Mouse (Mus musculus): ENCODE measurements at regions not wholly inside any gene's neighbourhood (a gene's known extent, or its start where the extent isn't known, plus 50 kb on each side); places are given as distances from the start of the nearest gene placed in this dataset.

- DNase-seq (ENCODE audit: low spot score) (no peak), ATAC-seq (ENCODE audit: insufficient read depth, low FRiP score, low TSS enrichment) (no peak)
- H3K4me2 ChIP-seq (ENCODE audit: low read depth): no peak overlapping the region
- no peaks in the 10 kb centered on the region for H3K9me3 ChIP-seq (ENCODE audit: control insufficient read depth, low read length)
- WGBS: 78% methylated on average over 7 of the region's 7 CpGs
- no peaks in the 10 kb centered on the region for H3K4me1 ChIP-seq (ENCODE audit: control insufficient read depth, insufficient read depth, low read length)
- H3K9ac ChIP-seq (ENCODE audit: low read length): no peak overlapping the region
- H3K27ac ChIP-seq (ENCODE audit: low read depth, low read length): no peak overlapping the region
- no peaks in the 10 kb centered on the region for H3K36me3 ChIP-seq (ENCODE audit: control insufficient read depth, insufficient read depth, low read length)
- H3K27me3 ChIP-seq (ENCODE audit: control insufficient read depth, insufficient read depth, low read length): no peaks in the 10 kb centered on the region
- no peak overlapping the region for H3K4me3 ChIP-seq (ENCODE audit: low read depth, low read length)
Measured at GRCm38 (mm10) chr10:102685833-102686434, 173.9 kb downstream of the Rassf9 start.

- Histone ChIP-seq H3K9ac (ENCODE audit: low read length) (no peak overlapping the region), H3K4me1 (ENCODE audit: control insufficient read depth, insufficient read depth, low read length) (no peaks in the 10 kb centered on the region), H3K27ac (ENCODE audit: low read depth, low read length) (no peak overlapping the region), H3K9me3 (ENCODE audit: control insufficient read depth, low read length) (no peaks in the 10 kb centered on the region), H3K4me2 (ENCODE audit: low read depth) (no peak overlapping the region), H3K36me3 (ENCODE audit: control insufficient read depth, insufficient read depth, low read length) (no peaks in the 10 kb centered on the region), H3K4me3 (ENCODE audit: low read depth, low read length) (no peak overlapping the region), H3K27me3 (ENCODE audit: control insufficient read depth, insufficient read depth, low read length) (no peaks in the 10 kb centered on the region)
- WGBS: 81% methylated on average over 5 of the region's 5 CpGs
- ATAC-seq (ENCODE audit: insufficient read depth, low FRiP score, low TSS enrichment) (no peak), DNase-seq (ENCODE audit: low spot score) (no peak)
Measured at GRCm38 (mm10) chr10:102667359-102667758, 155.3 kb downstream of the Rassf9 start.

DNA sequence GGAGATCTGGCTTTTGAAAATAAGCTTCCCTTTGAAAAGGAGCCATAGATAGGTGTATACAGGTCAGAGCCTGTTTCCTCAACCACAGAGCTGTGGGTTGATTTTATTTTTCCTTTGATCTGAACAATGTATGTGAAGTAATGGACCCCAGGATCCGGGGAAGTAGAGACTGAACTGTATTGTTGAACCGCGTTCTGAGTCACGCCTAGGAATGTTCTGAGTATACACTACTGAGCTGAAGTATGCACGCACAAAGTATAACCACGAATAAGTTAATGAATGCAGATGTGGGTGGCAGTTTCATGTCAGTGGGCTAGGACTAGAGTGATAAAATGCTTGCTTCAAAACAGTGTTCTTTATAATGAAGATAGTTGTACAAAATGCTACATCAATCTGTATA is 147.7 kb downstream of the Rassf9 start:
- H3K27ac ChIP-seq (ENCODE audit: low read depth, low read length): no peak overlapping the region
- 83% methylated on average over 6 of the region's 6 CpGs for WGBS
- ATAC-seq (ENCODE audit: insufficient read depth, low FRiP score, low TSS enrichment): no peak
- H3K4me3 ChIP-seq (ENCODE audit: low read depth, low read length): no peak overlapping the region
- H3K36me3 ChIP-seq (ENCODE audit: control insufficient read depth, insufficient read depth, low read length): no peaks in the 10 kb centered on the region
- H3K4me2 ChIP-seq (ENCODE audit: low read depth): no peak overlapping the region
- no peak for DNase-seq (ENCODE audit: low spot score)
- H3K27me3 ChIP-seq (ENCODE audit: control insufficient read depth, insufficient read depth, low read length): no peaks in the 10 kb centered on the region
- no peaks in the 10 kb centered on the region for H3K4me1 ChIP-seq (ENCODE audit: control insufficient read depth, insufficient read depth, low read length)
- no peak overlapping the region for H3K9ac ChIP-seq (ENCODE audit: low read length)
- no peaks in the 10 kb centered on the region for H3K9me3 ChIP-seq (ENCODE audit: control insufficient read depth, low read length)

DNA sequence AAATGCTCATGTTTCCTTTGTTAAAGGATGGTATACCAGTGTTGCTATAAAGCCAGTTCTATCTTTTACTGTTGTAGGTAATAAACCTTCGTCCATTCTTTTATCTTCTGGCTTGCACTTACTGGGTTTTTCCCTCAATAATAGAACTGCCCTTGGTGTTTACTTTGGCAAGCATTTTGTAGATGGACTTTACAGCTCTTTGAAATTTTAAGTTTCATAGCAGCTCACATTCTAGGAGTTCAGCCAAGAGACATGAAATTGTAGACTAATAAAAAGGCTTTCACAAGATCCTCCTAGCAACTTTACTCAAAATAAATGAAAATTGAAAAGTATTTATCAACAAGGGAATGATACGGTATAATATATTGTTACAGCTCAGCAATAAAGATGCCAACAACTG is 124.5 kb downstream of the Rassf9 start:
- Histone ChIP-seq H3K4me3 (ENCODE audit: low read depth, low read length) (no peak overlapping the region), H3K9me3 (ENCODE audit: control insufficient read depth, low read length) (no peaks in the 10 kb centered on the region), H3K9ac (ENCODE audit: low read length) (no peak overlapping the region), H3K4me1 (ENCODE audit: control insufficient read depth, insufficient read depth, low read length) (no peaks in the 10 kb centered on the region), H3K4me2 (ENCODE audit: low read depth) (no peak overlapping the region), H3K27ac (ENCODE audit: low read depth, low read length) (no peak overlapping the region), H3K36me3 (ENCODE audit: control insufficient read depth, insufficient read depth, low read length) (no peaks in the 10 kb centered on the region), H3K27me3 (ENCODE audit: control insufficient read depth, insufficient read depth, low read length) (no peaks in the 10 kb centered on the region)
- DNase-seq (ENCODE audit: low spot score): no peak
- no peak for ATAC-seq (ENCODE audit: insufficient read depth, low FRiP score, low TSS enrichment)
- WGBS: 86% methylated on average over 2 of the region's 2 CpGs

DNA sequence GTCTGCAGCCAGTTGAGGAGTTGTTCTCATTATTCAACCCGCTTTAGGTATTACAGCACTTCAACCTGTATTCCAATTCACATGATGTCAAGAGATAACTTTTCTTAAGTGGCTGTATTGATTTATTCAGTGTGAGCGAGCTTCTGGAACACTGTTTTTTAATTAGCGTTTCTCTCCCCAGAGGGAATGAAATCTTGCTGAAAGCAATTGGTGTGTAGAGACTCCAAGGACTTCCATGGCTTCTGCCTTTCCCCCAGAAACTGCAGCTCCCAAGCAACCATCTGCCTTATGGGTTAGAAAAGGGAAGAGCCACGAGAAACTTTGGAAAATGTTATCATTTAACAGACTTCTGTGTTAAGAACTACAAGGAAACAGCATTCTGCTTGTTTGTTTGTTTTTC is 121.4 kb downstream of the Rassf9 start:
- ATAC-seq (ENCODE audit: insufficient read depth, low FRiP score, low TSS enrichment): no peak

DNA sequence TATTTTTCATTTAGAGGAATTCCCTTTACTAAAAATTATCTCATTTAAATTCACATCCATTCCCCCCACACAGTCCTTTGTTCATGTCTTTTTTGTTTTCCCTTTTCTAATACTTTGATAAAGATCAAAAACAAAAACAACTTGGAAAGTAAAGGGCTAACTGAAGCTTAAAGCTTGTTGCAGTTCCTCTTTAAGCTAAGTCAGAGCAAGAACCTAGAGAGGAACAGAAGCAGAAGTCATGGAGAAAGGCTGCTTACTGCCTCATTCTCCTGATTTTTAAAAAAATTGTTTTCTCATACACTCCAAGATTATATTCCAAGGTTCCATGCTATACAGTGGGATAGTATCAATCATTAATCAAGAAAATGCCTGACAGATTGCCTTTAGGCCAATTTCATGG is 116.6 kb downstream of the Rassf9 start:
- Histone ChIP-seq H3K36me3 (ENCODE audit: control insufficient read depth, insufficient read depth, low read length) (no peaks in the 10 kb centered on the region), H3K9ac (ENCODE audit: low read length) (no peak overlapping the region), H3K4me3 (ENCODE audit: low read depth, low read length) (no peak overlapping the region), H3K4me2 (ENCODE audit: low read depth) (no peak overlapping the region), H3K9me3 (ENCODE audit: control insufficient read depth, low read length) (no peaks in the 10 kb centered on the region), H3K27ac (ENCODE audit: low read depth, low read length) (no peak overlapping the region), H3K4me1 (ENCODE audit: control insufficient read depth, insufficient read depth, low read length) (no peaks in the 10 kb centered on the region), H3K27me3 (ENCODE audit: control insufficient read depth, insufficient read depth, low read length) (no peaks in the 10 kb centered on the region)
- no peak for ATAC-seq (ENCODE audit: insufficient read depth, low FRiP score, low TSS enrichment)
- DNase-seq (ENCODE audit: low spot score): no peak

More for the DNA sequence above, 121.4 kb downstream of the Rassf9 start:
- H3K9ac ChIP-seq (ENCODE audit: low read length): no peak overlapping the region
- H3K4me3 ChIP-seq (ENCODE audit: low read depth, low read length): no peak overlapping the region
- no peak overlapping the region for H3K4me2 ChIP-seq (ENCODE audit: low read depth)
- no peaks in the 10 kb centered on the region for H3K9me3 ChIP-seq (ENCODE audit: control insufficient read depth, low read length)
- H3K27me3 ChIP-seq (ENCODE audit: control insufficient read depth, insufficient read depth, low read length): no peaks in the 10 kb centered on the region
- H3K4me1 ChIP-seq (ENCODE audit: control insufficient read depth, insufficient read depth, low read length): no peaks in the 10 kb centered on the region
- WGBS: 83% methylated on average over 4 of the region's 4 CpGs
- H3K36me3 ChIP-seq (ENCODE audit: control insufficient read depth, insufficient read depth, low read length): no peaks in the 10 kb centered on the region
- no peak overlapping the region for H3K27ac ChIP-seq (ENCODE audit: low read depth, low read length)
- DNase-seq (ENCODE audit: low spot score): no peak

DNA sequence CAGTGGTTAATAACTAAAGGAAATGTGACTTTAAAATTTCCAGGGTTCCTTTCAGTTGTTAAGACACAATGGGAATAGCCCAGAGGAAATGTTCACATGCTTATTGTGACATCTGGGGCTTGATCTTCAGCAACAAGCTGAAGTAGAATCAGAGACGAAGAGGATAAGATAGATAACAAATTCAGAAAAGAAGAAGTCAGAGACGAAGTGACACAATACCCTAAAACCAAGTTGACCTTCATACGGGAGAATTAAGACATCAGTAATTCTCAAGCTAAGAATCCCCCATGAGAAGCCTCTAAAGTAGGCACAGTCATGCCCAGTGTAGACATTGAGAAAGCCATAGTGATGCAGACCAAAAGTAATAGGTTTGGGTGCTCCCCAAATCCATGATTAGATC is 111.9 kb downstream of the Rassf9 start:
- DNase-seq (ENCODE audit: low spot score): no peak
- Histone ChIP-seq H3K36me3 (ENCODE audit: control insufficient read depth, insufficient read depth, low read length) (no peaks in the 10 kb centered on the region), H3K9ac (ENCODE audit: low read length) (no peak overlapping the region), H3K27me3 (ENCODE audit: control insufficient read depth, insufficient read depth, low read length) (no peaks in the 10 kb centered on the region), H3K4me2 (ENCODE audit: low read depth) (no peak overlapping the region), H3K9me3 (ENCODE audit: control insufficient read depth, low read length) (no peaks in the 10 kb centered on the region), H3K4me1 (ENCODE audit: control insufficient read depth, insufficient read depth, low read length) (no peaks in the 10 kb centered on the region), H3K27ac (ENCODE audit: low read depth, low read length) (no peak overlapping the region), H3K4me3 (ENCODE audit: low read depth, low read length) (no peak overlapping the region)
- ATAC-seq (ENCODE audit: insufficient read depth, low FRiP score, low TSS enrichment): 0 out of 2 replicates have a peak, but pooled peaks have one; percentile 33
- 87% methylated on average over 3 of the region's 3 CpGs for WGBS

- no peak for DNase-seq (ENCODE audit: low spot score)
Measured at GRCm38 (mm10) chr10:102622583-102623008, 110.6 kb downstream of the Rassf9 start.

GRCm38 (mm10) chr10:102618711-102619110 is 106.7 kb downstream of the Rassf9 start:
- Histone ChIP-seq H3K36me3 (ENCODE audit: control insufficient read depth, insufficient read depth, low read length) (no peaks in the 10 kb centered on the region), H3K9ac (ENCODE audit: low read length) (no peak overlapping the region), H3K27me3 (ENCODE audit: control insufficient read depth, insufficient read depth, low read length) (no peaks in the 10 kb centered on the region), H3K4me1 (ENCODE audit: control insufficient read depth, insufficient read depth, low read length) (no peaks in the 10 kb centered on the region), H3K9me3 (ENCODE audit: control insufficient read depth, low read length) (no peaks in the 10 kb centered on the region), H3K4me3 (ENCODE audit: low read depth, low read length) (no peak overlapping the region), H3K27ac (ENCODE audit: low read depth, low read length) (no peak overlapping the region), H3K4me2 (ENCODE audit: low read depth) (no peak overlapping the region)
- no peak for DNase-seq (ENCODE audit: low spot score)
- WGBS: 71% methylated on average over 2 of the region's 2 CpGs
- no peak for ATAC-seq (ENCODE audit: insufficient read depth, low FRiP score, low TSS enrichment)

More at GRCm38 (mm10) chr10:102622583-102623008, 110.6 kb downstream of the Rassf9 start:
- Histone ChIP-seq H3K36me3 (ENCODE audit: control insufficient read depth, insufficient read depth, low read length) (no peaks in the 10 kb centered on the region), H3K9me3 (ENCODE audit: control insufficient read depth, low read length) (no peaks in the 10 kb centered on the region), H3K4me3 (ENCODE audit: low read depth, low read length) (no peak overlapping the region), H3K9ac (ENCODE audit: low read length) (no peak overlapping the region), H3K27ac (ENCODE audit: low read depth, low read length) (no peak overlapping the region), H3K4me2 (ENCODE audit: low read depth) (no peak overlapping the region), H3K27me3 (ENCODE audit: control insufficient read depth, insufficient read depth, low read length) (no peaks in the 10 kb centered on the region), H3K4me1 (ENCODE audit: control insufficient read depth, insufficient read depth, low read length) (no peaks in the 10 kb centered on the region)
- ATAC-seq (ENCODE audit: insufficient read depth, low FRiP score, low TSS enrichment): no peak
- WGBS: 73% methylated on average over 2 of the region's 2 CpGs
